Mouse (Mus musculus): ENCODE measurements around the gene Nynrin. TPM values are rescaled to one million over a fixed set of nuclear protein-coding genes. Genes with fewer than 3 reads are reported as not detected.
A peak's percentile ranks its signal among the peaks of the same experiment; 100 is the strongest.

The Nynrin gene
- polyA plus RNA-seq, 1 experiment from 2014 or later, result 34.2 TPM

DNA sequence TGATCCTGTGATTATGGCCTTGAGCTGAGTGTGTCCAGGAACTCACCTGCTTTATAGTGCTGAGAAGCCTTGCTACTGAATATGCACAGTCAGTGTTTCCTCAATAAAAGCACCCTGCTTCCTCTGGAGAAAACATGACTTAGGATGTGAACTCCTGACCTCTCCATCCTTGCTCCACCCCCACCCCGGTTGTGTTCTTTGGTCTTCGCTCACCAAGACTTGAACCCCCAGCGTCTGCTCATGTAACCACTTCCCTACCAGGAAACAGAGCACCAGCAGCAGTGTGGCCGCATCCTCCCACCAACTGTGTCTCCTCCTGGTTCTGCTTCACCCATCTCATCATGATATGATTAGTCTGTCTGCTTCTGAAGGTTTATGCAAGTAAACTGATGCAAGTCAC, 59.6 kb downstream of the Nynrin start:
- H3K27me3 ChIP-seq, result no peaks in the 10 kb centered on the region
- no peak overlapping the region for H3K9ac ChIP-seq
- no peak for ATAC-seq (ENCODE audit: low FRiP score, low read depth)
- no peak overlapping the region for H3K4me2 ChIP-seq (replicated peaks)
- no peak overlapping the region for H3K4me3 ChIP-seq
- no peak overlapping the region for H3K27ac ChIP-seq
- H3K36me3 ChIP-seq, result no peaks in the 10 kb centered on the region
- 24% methylated on average over 4 of the region's 4 CpGs for WGBS
- no peaks in the 10 kb centered on the region for H3K9me3 ChIP-seq
- peaks cover 4% of the 10 kb centered on the region; the same call in 1 of the 2 replicates for H3K4me1 ChIP-seq

DNA sequence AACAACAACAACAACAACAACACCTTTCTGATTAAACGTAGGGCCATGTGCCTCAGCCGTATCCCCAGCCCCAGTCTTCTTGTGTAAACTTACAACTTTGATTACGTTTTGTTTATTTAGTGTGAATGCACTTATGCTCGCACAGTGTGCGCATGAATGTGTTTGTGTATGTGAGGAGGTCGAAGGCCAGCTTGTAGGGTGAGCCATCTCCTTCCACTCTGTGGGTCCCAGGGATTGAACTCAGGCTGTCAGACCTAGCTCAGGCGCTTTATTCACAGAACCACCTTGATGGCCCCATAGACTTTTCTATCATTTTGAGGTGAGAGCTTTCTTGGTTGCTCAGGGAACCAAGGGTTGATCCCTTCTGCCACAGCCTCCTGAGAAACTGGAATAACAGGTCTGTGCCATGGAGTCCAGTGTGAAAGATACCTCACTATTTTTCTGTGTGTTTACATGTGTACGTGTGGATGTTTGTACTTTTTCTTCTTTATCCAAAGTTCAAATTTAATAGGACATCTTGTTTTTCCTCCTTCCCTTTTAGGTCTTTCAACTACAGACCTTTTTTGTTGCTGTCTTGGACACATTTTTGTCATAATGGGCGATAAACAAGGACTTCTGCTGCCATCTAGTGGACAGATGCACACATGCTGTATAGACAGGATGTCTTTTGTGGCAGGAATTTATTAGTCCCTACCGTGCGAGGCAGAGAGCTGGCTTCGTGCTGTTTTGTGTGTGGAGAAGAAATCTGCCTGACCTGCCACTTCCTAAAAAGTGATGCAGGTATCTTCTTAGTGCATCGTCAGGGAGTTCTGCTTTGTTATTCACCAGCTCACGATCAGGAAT, 64.7 kb downstream of the Nynrin start:
- peak overlapping the region; percentile 45 for H3K4me2 ChIP-seq (replicated peaks)
- H3K27ac ChIP-seq, result no peak overlapping the region
- 38% methylated on average over 14 of the region's 14 CpGs for WGBS
- no peak overlapping the region for H3K9ac ChIP-seq
- no peaks in the 10 kb centered on the region for H3K36me3 ChIP-seq
- no peaks in the 10 kb centered on the region for H3K9me3 ChIP-seq
- H3K4me1 ChIP-seq, result peaks cover 2% of the 10 kb centered on the region; the same call in 1 of the 2 replicates
- H3K27me3 ChIP-seq, result no peaks in the 10 kb centered on the region
- ATAC-seq (ENCODE audit: low FRiP score, low read depth), result peak; percentile 85
- no peak overlapping the region for H3K4me3 ChIP-seq

DNA sequence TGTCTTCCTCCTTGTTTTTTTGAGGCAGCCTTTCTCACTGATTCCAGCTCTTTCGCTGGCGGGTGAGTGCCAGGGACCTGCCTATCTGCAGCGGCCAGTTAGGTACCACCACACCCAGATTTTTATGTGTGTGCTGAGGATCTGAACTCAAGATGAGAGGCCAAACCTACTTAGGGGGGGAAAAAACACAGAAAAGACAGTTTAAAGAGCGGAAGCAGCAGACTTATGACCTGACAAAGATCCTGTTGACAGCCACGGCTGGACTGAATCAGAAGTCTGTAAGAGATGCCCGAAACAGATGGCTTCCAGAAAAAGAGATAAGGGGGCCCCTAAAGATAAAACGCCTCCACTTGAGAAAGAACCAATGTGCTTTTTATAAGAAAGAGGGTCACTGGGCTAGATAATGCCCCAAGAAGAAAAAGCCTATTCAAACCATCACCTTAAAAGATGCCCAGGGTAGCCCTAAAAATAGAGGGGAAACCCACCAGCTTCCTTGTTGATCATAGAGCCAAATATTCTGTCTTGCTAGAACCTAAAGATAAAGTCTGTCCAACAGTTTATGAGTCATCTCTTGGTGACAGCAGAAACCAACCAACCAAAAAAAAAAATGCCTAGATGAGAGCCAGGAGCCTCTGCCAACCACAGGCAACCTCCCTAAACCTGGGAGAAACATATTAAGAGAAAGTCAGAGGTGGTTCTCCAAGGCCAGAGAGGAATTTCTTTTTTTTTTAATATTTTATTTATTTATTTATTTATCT, 68.8 kb downstream of the Nynrin start:
- ATAC-seq (ENCODE audit: low FRiP score, low read depth), result no peak
- Histone ChIP-seq H3K27ac (no peak overlapping the region), H3K9ac (no peak overlapping the region), H3K27me3 (no peaks in the 10 kb centered on the region), H3K4me2 (replicated peaks) (no peak overlapping the region), H3K4me3 (no peak overlapping the region), H3K36me3 (no peaks in the 10 kb centered on the region), H3K4me1 (no peaks in the 10 kb centered on the region), H3K9me3 (no peaks in the 10 kb centered on the region)
- WGBS, result 21% methylated on average over 7 of the region's 7 CpGs

Other genes with a start within 250 kb of the Nynrin start
- gene Rec8, start 236.0 kb upstream of the Nynrin start, polyA plus RNA-seq (2015; fragmentation: Nextera tagmentation; extraction: Ambion mirVana), result 6.1 and 7.0 TPM in 2 replicates
- gene Ipo4, start 218.1 kb upstream of the Nynrin start, polyA plus RNA-seq (2015; fragmentation: Nextera tagmentation; extraction: Ambion mirVana), result 107 and 113 TPM in 2 replicates
- 1.3 and 1.9 TPM in 2 replicates for gene Gm49378, start 216.1 kb upstream of the Nynrin start, polyA plus RNA-seq (2015; fragmentation: Nextera tagmentation; extraction: Ambion mirVana)
- gene Tm9sf1, start 210.2 kb upstream of the Nynrin start, polyA plus RNA-seq (2015; fragmentation: Nextera tagmentation; extraction: Ambion mirVana), result 108 and 113 TPM in 2 replicates
- 0.91 and 1.0 TPM in 2 replicates for gene Tssk4, start 203.8 kb upstream of the Nynrin start, polyA plus RNA-seq (2015; fragmentation: Nextera tagmentation; extraction: Ambion mirVana)
- gene Mdp1, start 193.5 kb upstream of the Nynrin start, polyA plus RNA-seq (2015; fragmentation: Nextera tagmentation; extraction: Ambion mirVana), result 68.7 and 69.5 TPM in 2 replicates
- gene Gmpr2, start 182.1 kb upstream of the Nynrin start, polyA plus RNA-seq (2015; fragmentation: Nextera tagmentation; extraction: Ambion mirVana), result 70.2 and 72.7 TPM in 2 replicates
- 606 and 624 TPM in 2 replicates for gene Nedd8, start 181.9 kb upstream of the Nynrin start, polyA plus RNA-seq (2015; fragmentation: Nextera tagmentation; extraction: Ambion mirVana)
- gene Tinf2, start 172.2 kb upstream of the Nynrin start, polyA plus RNA-seq (2015; fragmentation: Nextera tagmentation; extraction: Ambion mirVana), result 43.4 and 44.0 TPM in 2 replicates
- gene Tgm1, start 140.1 kb upstream of the Nynrin start, polyA plus RNA-seq (2015; fragmentation: Nextera tagmentation; extraction: Ambion mirVana), result 5.0 and 5.7 TPM in 2 replicates
- 24.8 and 26.2 TPM in 2 replicates for gene Rabggta, start 131.7 kb upstream of the Nynrin start, polyA plus RNA-seq (2015; fragmentation: Nextera tagmentation; extraction: Ambion mirVana)
- gene Dhrs1, start 108.3 kb upstream of the Nynrin start, polyA plus RNA-seq (2015; fragmentation: Nextera tagmentation; extraction: Ambion mirVana), result 78.1 and 89.9 TPM in 2 replicates
- 41.8 and 42.8 TPM in 2 replicates for gene Nop9, start 108.3 kb upstream of the Nynrin start, polyA plus RNA-seq (2015; fragmentation: Nextera tagmentation; extraction: Ambion mirVana)
- 0.45 and 0.72 TPM in 2 replicates for gene Cideb, start 95.6 kb upstream of the Nynrin start, polyA plus RNA-seq (2015; fragmentation: Nextera tagmentation; extraction: Ambion mirVana)
- gene Ltb4r2, start 92.6 kb upstream of the Nynrin start, polyA plus RNA-seq (2015; fragmentation: Nextera tagmentation; extraction: Ambion mirVana), result 0.36 and 0.64 TPM in 2 replicates
- 0.45 and 0.51 TPM in 2 replicates for gene Ltb4r1, start 88.0 kb upstream of the Nynrin start, polyA plus RNA-seq (2015; fragmentation: Nextera tagmentation; extraction: Ambion mirVana)
- gene Adcy4, start 69.9 kb upstream of the Nynrin start, polyA plus RNA-seq (2015; fragmentation: Nextera tagmentation; extraction: Ambion mirVana), result 20.9 and 25.6 TPM in 2 replicates
- gene Ripk3, start 65.1 kb upstream of the Nynrin start, polyA plus RNA-seq (2015; fragmentation: Nextera tagmentation; extraction: Ambion mirVana), result 31.0 and 37.1 TPM in 2 replicates
- gene Nfatc4, start 30.9 kb upstream of the Nynrin start, polyA plus RNA-seq (2015; fragmentation: Nextera tagmentation; extraction: Ambion mirVana), result 124 and 128 TPM in 2 replicates
- 0.17 and 0.31 TPM in 2 replicates for gene Cbln3, start 30.4 kb downstream of the Nynrin start, polyA plus RNA-seq (2015; fragmentation: Nextera tagmentation; extraction: Ambion mirVana)
- 24.2 and 25.5 TPM in 2 replicates for gene Khnyn, start 30.9 kb downstream of the Nynrin start, polyA plus RNA-seq (2015; fragmentation: Nextera tagmentation; extraction: Ambion mirVana)
- gene Sdr39u1, start 46.3 kb downstream of the Nynrin start, polyA plus RNA-seq (2015; fragmentation: Nextera tagmentation; extraction: Ambion mirVana), result 98.8 and 104 TPM in 2 replicates
- 10.7 and 11.9 TPM in 2 replicates for gene Cma1, start 90.7 kb downstream of the Nynrin start, polyA plus RNA-seq (2015; fragmentation: Nextera tagmentation; extraction: Ambion mirVana)
- gene Cma2, start 97.0 kb downstream of the Nynrin start, polyA plus RNA-seq (2015; fragmentation: Nextera tagmentation; extraction: Ambion mirVana), result not detected in 2 replicates
- not detected in 2 replicates for gene Mcpt1, start 164.0 kb downstream of the Nynrin start, polyA plus RNA-seq (2015; fragmentation: Nextera tagmentation; extraction: Ambion mirVana)
- not detected in 2 replicates for gene Mcpt9, start 176.5 kb downstream of the Nynrin start, polyA plus RNA-seq (2015; fragmentation: Nextera tagmentation; extraction: Ambion mirVana)
- gene Mcpt2, start 188.0 kb downstream of the Nynrin start, polyA plus RNA-seq (2015; fragmentation: Nextera tagmentation; extraction: Ambion mirVana), result not detected in 2 replicates
- gene Mcpt4, start 208.3 kb downstream of the Nynrin start, polyA plus RNA-seq (2015; fragmentation: Nextera tagmentation; extraction: Ambion mirVana), result 0.13 TPM in 1 of 2 replicates, not detected in the other
- 0.61 and 0.70 TPM in 2 replicates for gene Mcpt8, start 231.3 kb downstream of the Nynrin start, polyA plus RNA-seq (2015; fragmentation: Nextera tagmentation; extraction: Ambion mirVana)
- 0.57 TPM in 1 of 2 replicates, not detected in the other for gene Ctsg, start 248.6 kb downstream of the Nynrin start, polyA plus RNA-seq (2015; fragmentation: Nextera tagmentation; extraction: Ambion mirVana)